Mouse (Mus musculus) liver, adult 2 months (tissue): ENCODE measurements around the gene Soga1.

Experiments used
- CTCF ChIP-seq: fragments of 200-500 bp; IDR thresholded peaks from 2 replicates; pipeline ENCODE4 v1.5.1; 2011; ENCODE audit warnings: low read depth, low read length, control low read depth
- POLR2A ChIP-seq: fragments of 200-500 bp; IDR thresholded peaks from 2 replicates; pipeline ENCODE4 v1.6.1; 2011; ENCODE audit warnings: low read length, control low read depth; ENCODE audit not compliant: insufficient read depth; ENCODE audit errors: extremely low read depth

DNA sequence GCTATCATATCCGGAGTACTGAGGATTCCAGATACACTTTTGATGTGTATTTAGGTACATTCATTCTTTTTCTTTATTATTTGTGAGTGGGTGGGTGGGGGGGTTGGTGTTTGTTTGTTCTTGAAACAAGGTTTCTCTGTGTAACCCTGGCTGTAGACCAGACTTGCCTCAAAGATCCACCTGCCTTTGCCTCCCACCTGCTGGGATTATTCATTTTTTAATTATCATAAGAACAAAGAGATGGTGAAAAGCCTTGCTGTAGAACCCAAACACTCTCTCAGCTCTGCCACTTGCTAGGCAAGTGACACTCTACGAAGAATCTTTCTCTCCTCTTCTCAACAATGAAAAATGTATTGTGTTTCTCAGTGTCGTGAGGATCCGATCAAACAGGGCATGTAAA, 59.8 kb downstream of the Soga1 start:
- TF ChIP-seq CTCF (no peak), POLR2A (no peak)
